Mouse (Mus musculus) cortical plate, adult 2 months (tissue): ENCODE measurements around the gene Ift172. TPM values are rescaled to one million over a fixed set of nuclear protein-coding genes. Genes with fewer than 3 reads are reported as not detected.

Experiments used
- H3K27ac ChIP-seq: fragments of 200-500 bp; 2 replicates; pipeline ENCODE4 v1.5.1; 2012; ENCODE audit warnings: low read length, control low read depth, inconsistent platforms; ENCODE audit not compliant: insufficient read depth
- H3K4me1 ChIP-seq: fragments of 200-500 bp; 2 replicates; pipeline ENCODE4 v1.6.1; 2011; ENCODE audit warnings: low read length; ENCODE audit not compliant: control insufficient read depth, insufficient read depth
- H3K4me3 ChIP-seq: fragments of 200-500 bp; 2 replicates; pipeline ENCODE4 v1.5.1; 2011; ENCODE audit warnings: mild to moderate bottlenecking, low read length, control low read depth; ENCODE audit not compliant: insufficient read depth
- CTCF ChIP-seq: fragments of 200-500 bp; IDR thresholded peaks from 2 replicates; pipeline ENCODE4 v1.5.1; 2011; ENCODE audit warnings: mild to moderate bottlenecking, control low read depth, low read length; ENCODE audit not compliant: insufficient read depth; ENCODE audit errors: extremely low read depth
- POLR2A ChIP-seq: fragments of 200-500 bp; IDR thresholded peaks from 2 replicates; pipeline ENCODE4 v1.6.1; 2011; ENCODE audit warnings: mild to moderate bottlenecking, low read length, control low read depth; ENCODE audit not compliant: insufficient read depth; ENCODE audit errors: extremely low read depth
- polyA plus RNA-seq: library from polyadenylated mRNA; depleted of rRNA; stranded (reverse); fragments of >200 nt; gene quantifications from 2 replicates; pipeline ENCODE4 v1.2.3, GENCODE M21; 2012

The Ift172 gene
- polyA plus RNA-seq, 1 experiment, result 75.1 TPM

DNA sequence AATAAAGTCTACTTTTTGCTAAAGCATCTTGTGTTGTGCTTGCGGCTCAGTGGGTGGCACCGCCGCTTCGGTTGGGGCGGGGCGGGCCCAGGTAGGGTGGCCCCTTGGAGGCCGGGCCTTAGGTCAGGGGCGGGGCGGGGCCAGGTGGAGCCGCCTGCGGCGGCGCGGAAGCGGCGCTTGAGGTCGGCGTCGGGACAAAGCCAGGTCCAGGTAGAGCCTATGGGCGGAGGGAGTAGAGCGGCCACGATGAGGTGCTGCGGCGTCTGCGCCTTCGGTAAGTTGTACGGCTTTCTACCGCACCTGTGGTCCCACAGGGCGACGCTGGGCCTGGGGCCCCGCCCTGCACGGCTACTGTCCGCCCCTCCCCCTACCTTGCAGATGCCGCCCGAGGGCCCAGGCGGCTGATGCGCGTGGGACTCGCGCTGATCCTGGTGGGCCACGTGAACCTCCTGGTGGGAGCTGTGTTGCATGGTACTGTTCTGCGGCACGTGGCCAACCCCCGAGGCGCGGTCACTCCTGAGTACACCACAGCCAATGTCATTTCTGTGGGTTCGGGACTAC is 39.3 kb downstream of the Ift172 start, which contains the start of gene Krtcap3:
Gene Krtcap3 (plus strand): TSS at position 151 of the 561 bp plus-strand sequence.
- no peaks in the 10 kb centered on the region for H3K4me1 ChIP-seq
- H3K4me3 ChIP-seq, result no peak within 1 kb of the TSS
- no peak within 1 kb of the TSS for H3K27ac ChIP-seq
- TF ChIP-seq POLR2A (peak; percentile 11; the same call in 1 of the 2 replicates), CTCF (no peak)

DNA sequence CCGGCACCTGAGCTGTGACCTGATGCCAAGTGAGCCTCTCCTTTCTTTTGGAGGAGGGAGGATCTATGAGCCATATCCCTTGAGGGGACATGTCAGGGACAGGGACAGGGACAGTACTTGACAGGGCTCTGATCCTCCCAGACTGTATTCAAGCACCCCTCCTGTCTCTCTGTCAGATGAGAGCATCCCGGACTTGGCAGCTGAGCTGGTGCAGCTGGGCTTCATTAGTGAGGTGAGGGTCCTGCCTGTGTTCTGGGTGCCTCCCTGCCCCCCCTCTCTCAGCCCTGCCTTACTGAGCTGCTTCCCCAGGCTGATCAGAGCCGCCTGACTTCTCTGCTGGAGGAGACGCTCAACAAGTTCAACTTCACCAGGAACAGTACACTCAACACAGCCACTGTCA is 40.2 kb downstream of the Ift172 start:
- Histone ChIP-seq H3K4me1 (no peaks in the 10 kb centered on the region), H3K4me3 (no peak overlapping the region), H3K27ac (no peak overlapping the region)
- TF ChIP-seq CTCF (no peak), POLR2A (no peak)

DNA sequence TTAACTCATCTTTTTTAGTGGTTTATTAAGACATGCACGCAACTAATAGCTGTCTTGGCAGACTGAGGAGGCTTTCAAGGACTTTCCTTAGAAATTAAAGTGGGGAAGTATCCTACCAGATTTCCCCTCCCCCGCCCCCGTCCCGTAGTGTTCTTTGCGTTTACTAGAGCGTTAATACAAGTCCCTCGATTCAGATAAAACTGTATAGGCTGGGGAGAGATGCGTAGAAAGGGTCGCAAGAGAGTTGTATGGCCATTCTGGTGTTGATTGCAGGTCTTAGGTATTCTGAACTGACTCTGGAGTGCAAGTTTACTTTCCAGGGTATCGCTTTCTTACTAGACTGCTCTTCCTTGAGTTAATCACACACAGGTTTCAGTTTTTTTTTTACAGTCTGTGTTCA is 48.7 kb downstream of the Ift172 start:
- peak overlapping the region; percentile 42; the same call in 1 of the 2 replicates for H3K4me3 ChIP-seq
- H3K4me1 ChIP-seq, result peaks cover 2% of the 10 kb centered on the region; the same call in 1 of the 2 replicates
- no peak overlapping the region for H3K27ac ChIP-seq
- no peak for TF ChIP-seq CTCF
- no peak for TF ChIP-seq POLR2A

DNA sequence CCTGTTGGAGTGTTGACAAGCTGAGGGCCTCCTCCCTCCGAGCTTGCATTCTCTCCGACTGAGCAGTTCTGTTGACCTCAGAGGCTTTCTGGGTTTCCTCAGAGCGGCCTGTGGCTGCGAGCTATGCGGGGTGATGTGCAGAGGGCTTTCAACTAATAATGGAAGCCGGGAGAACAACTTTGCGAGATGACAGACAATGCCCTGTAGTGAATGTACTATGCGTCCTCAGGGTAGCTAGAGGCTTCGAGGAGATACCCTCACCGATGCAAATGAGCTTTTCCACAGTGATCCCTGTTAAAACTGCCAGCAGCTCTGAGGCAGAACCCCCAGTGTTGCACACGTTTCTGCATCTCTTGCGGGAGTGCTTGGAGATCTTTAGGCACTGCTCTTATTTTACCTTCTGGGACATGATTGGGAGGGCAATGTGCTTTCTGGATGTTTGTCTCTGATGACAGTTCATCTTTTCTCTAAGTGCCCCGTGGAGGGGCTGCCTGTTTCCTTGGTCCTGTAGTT is 49.3 kb downstream of the Ift172 start:
- peak overlapping the region; percentile 42 for H3K4me3 ChIP-seq
- peaks cover 2% of the 10 kb centered on the region; the same call in 1 of the 2 replicates for H3K4me1 ChIP-seq
- no peak overlapping the region for H3K27ac ChIP-seq
- TF ChIP-seq POLR2A (no peak), CTCF (no peak)

DNA sequence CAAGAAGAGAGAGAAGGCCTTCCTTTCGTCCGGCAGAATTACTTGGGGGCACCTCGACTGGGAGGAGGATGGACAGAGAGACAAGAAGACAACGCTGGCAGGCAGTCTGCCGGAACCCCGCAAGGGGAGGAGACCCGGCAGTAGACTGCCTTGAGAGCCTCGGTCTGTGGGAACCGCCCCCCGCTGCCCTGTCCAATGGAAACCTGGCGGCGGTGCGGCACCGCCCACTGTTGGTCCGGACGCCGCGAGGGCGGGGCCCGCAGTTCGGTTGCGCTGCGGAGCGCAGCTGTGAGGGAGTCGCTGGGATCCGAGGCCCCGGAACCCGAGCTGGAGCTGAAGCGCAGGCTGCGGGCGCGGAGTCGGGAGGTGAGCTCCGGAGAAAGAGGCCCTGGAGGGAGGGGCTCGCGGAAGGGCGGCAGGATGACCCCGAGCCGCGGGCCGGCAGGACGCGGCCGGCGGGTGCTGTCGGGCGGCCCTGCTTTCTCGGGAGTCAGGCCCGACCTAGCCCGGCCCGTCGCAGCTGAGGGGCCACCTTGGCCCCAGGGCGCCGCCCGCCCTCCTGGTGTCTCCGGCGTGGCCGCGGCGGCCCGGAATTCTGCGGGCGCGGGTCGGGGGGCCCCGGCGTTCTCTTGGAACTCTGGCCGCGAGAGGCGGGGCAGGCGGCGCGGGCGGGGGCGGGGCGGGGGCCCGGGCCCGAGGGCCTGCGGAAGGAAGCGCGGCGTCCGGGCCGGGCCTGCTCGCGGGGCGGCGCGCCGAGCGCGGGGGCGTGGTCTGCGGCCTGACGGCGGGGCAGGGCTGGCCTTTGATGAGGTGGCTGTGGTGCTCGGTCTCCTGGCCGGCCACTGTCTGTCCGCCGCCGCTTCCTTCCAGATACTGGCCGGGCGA is 50.0 kb downstream of the Ift172 start, which contains the start of the genes Nrbp1 and Gm9970:
Gene Nrbp1 (plus strand): TSS at position 228 of the 885 bp plus-strand sequence.
Gene Gm9970 (minus strand): TSS at position 596 of the 885 bp plus-strand sequence.
- TF ChIP-seq POLR2A (peak; percentile 88), CTCF (no peak)
- H3K4me3 ChIP-seq, result peak within 1 kb of the TSS; percentile 42
- peaks cover 2% of the 10 kb centered on the region; the same call in 1 of the 2 replicates for H3K4me1 ChIP-seq
- peak within 1 kb of the TSS; percentile 90 for H3K27ac ChIP-seq

DNA sequence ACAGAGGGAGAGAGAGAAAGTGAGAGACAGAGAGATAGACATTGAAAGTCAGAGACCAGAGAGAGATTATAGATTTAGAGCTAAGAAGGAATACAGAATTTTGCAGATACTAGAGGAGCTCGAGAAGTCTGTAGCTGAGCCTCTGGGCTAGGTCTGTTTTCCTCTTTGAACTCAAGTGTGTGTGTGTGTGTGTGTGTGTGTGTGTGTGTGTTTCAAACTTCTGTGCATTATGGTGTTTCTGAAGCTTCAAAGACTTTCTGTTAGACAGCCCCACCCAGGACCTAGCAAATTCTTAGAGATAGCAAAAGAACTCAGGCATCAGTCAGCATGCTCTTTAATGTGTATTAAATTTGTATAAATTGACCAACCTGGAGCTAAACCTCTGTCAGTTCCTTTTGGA is 64.3 kb downstream of the Ift172 start:
- no peak overlapping the region for H3K27ac ChIP-seq
- no peak overlapping the region for H3K4me3 ChIP-seq
- TF ChIP-seq CTCF (no peak), POLR2A (no peak)
- no peaks in the 10 kb centered on the region for H3K4me1 ChIP-seq

DNA sequence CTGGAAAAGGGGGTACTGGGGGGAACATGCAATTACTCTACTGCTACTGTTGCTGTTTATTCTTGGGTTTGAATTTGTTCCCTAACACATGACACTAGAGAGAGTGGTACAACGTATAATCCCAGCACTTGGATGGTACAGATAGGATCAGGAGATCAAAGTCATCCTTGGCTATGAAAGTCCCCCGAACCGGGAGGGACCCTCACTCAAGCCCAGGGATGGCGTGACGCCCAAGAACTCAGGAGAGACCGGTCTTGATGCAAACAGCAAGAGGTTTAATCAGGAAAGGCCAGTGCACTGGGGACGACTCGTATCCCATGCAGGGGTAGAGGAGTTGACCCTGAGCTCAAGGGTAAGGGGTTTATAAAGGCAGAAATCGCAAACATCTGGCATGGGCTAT is 68.2 kb downstream of the Ift172 start:
- Histone ChIP-seq H3K4me3 (no peak overlapping the region), H3K4me1 (0 out of 2 replicates have a peak, but pooled peaks cover 1% of the 10 kb centered on the region), H3K27ac (no peak overlapping the region)
- TF ChIP-seq CTCF (no peak), POLR2A (no peak)

DNA sequence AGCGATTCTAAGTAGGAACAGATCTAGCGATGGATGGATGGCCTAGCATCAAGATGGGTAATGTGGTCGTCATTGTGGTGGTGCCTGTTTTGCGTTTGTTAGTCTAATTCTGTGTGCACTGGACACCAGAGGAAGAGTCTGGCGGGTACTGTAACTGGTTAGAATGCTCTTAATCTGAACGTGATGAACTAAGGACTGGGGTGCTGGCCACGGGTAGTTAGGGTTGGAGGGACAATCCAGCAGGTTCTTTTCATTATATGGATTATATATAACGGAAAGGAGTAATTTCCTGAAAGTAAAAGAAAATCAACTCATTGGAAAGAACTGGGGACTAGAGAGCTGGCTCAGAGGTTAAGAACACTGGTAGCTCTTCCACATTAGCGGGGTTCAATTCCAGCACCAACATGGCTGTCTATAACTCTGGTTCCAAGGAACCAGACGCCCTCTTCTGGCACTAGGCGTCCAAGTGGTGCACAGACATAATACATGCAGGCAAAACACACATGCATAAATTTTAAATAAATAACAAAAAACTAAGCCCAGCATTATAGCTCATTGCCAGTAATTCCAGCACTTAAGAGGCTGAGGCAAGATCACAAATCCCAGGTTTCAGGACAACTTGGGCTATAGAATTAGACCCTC is 69.5 kb downstream of the Ift172 start:
- peak overlapping the region; percentile 4 for H3K27ac ChIP-seq
- H3K4me3 ChIP-seq, result peak overlapping the region; percentile 76
- H3K4me1 ChIP-seq, result 0 out of 2 replicates have a peak, but pooled peaks cover 1% of the 10 kb centered on the region
- TF ChIP-seq POLR2A, result no peak
- peak; percentile 29; the same call in 1 of the 2 replicates for TF ChIP-seq CTCF

DNA sequence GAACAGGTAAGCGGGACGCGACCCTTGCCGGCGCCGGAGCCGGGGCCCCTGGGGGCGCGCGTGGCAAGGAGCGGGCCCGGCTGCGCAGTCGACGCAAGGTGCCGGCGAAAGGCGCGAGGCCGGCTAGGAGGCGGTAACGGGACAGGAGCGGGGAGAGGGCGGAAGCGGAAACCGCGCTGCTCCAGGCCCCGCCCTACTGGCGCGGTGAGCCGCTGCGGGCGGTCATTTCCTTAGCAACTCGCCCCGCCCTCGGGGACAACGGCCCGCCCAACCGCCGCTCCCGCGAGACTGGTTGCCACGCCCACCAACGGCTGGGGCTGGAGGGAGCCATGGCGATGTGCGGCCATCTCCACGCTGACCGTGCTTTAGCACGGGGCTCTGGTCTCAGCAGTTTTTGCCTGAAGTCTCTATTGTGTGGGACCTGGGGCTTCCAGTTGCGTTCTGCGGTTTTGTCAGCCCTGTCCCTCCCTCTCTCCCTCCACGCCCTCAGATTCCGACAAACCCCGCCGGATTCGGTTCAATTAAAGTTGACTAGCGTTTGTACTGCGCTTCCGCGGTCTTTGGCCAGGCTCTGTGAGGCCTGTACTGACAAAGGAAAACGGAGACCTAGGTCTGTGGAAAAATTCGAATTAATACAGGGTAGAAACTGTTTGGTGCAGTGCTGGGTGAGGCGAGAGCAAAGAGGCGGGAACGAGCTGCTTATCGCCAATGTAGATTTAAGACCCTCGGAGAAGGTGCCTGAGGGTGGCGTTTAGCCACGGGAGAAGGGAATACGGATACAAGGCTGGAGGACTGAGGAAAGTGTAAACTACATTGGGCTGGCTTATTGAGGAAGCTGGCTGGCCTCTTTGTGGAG is 70.2 kb downstream of the Ift172 start, which contains the start of gene Ppm1g:
Gene Ppm1g (minus strand): TSS at position 240 of the 856 bp plus-strand sequence.
- H3K27ac ChIP-seq, result peak within 1 kb of the TSS; percentile 88
- 0 out of 2 replicates have a peak, but pooled peaks cover 1% of the 10 kb centered on the region for H3K4me1 ChIP-seq
- TF ChIP-seq POLR2A (peak; percentile 96), CTCF (no peak)
- H3K4me3 ChIP-seq, result peak within 1 kb of the TSS; percentile 76
